Mouse (Mus musculus) heart, embryonic 16.5 days (tissue): Measurements from ENCODE around the gene Tll2. TPM values are rescaled to one million over a fixed set of nuclear protein-coding genes. Genes with fewer than 3 reads are reported as not detected.
A peak's percentile ranks its signal among the peaks of the same experiment; 100 is the strongest.

Source experiments
- ATAC-seq: fragments of 200-750 bp; cut with Nextera tagmentation; replicated peaks from 2 replicates; pipeline ENCODE4 v1.8.0; 2017; ENCODE audit warnings: moderate number of reproducible peaks; ENCODE audit not compliant: insufficient read depth, low FRiP score; ENCODE audit errors: extremely low read depth
- H3K27ac ChIP-seq: fragments of 300-500 bp; sonication (generic); 2 replicates; pipeline ENCODE4 v1.5.1; 2014; ENCODE audit warnings: mild to moderate bottlenecking, low read length, control low read depth, moderate library complexity
- H3K27me3 ChIP-seq: fragments of 300-500 bp; sonication (generic); 2 replicates; pipeline ENCODE4 v1.6.1; 2014; ENCODE audit warnings: low read length, mixed read lengths; ENCODE audit not compliant: control insufficient read depth, insufficient read depth
- H3K36me3 ChIP-seq: fragments of 300-500 bp; sonication (generic); 2 replicates; pipeline ENCODE4 v1.6.1; 2014; ENCODE audit not compliant: control insufficient read depth, insufficient read depth
- H3K4me1 ChIP-seq: fragments of 300-500 bp; sonication (generic); 2 replicates; pipeline ENCODE4 v1.6.1; 2014; ENCODE audit warnings: low read length, mixed read lengths; ENCODE audit not compliant: control insufficient read depth, insufficient read depth
- H3K4me2 ChIP-seq: fragments of 300-500 bp; sonication (generic); 2 replicates; pipeline ENCODE4 v1.6.1; 2014; ENCODE audit warnings: low read depth, mild to moderate bottlenecking, control low read depth, low read length
- H3K4me3 ChIP-seq: fragments of 300-500 bp; sonication (generic); 2 replicates; pipeline ENCODE4 v1.5.1; 2014; ENCODE audit warnings: mild to moderate bottlenecking, control low read depth, low read length
- H3K9ac ChIP-seq: fragments of 300-500 bp; sonication (generic); 2 replicates; pipeline ENCODE4 v1.6.1; 2014; ENCODE audit warnings: low read length, control low read depth
- H3K9me3 ChIP-seq: fragments of 300-500 bp; sonication (generic); replicated peaks from 2 replicates; pipeline ENCODE4 v1.6.1; 2016; ENCODE audit warnings: low read length; ENCODE audit not compliant: control insufficient read depth
- WGBS: fragments of 180-500 bp; shearing (Covaris S2); extraction: QIAGEN DNeasy Blood & Tissue Kit; methylation state at CpG from one replicate; pipeline ENCODE4 v1.1.7; 2014; 5-methylcytosine and 5-hydroxymethylcytosine counted together
- polyA plus RNA-seq: library from polyadenylated mRNA; unstranded; fragments of >200 nt; fragmentation: Nextera tagmentation; extraction: Ambion mirVana; gene quantifications from 2 replicates; pipeline ENCODE4 v1.2.1, GENCODE M21; 2015

Gene Tll2
- 0.12 and 0.20 TPM in 2 replicates for polyA plus RNA-seq

DNA sequence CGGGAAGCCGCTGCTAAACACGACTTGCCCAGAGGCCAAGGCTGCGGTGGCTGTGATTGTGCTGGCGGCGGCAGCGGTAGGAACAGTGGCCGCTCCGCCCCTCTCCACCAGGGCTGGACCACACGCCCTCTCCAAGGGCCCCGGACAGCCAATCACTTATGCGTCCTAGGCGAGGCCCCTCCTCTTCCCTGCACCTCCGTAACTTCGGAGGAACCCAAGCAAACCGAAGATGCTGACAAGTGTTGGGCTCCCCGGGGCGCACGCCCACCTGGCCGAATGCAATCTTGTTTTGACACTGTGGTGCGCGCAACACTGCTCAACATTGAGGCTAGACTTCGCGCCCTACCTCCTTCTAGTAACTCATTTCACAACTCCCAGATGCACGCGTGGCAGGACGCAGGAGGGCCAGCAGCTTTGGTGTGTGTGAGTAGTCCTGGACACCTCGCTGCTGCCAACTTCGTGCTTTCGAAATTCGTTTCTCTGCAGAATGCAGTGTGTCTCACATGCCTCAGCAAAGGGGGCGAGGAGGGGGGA is at the start of gene Tll2:
Gene Tll2, minus strand, starts transcription at position 25 of the 534 bp plus-strand sequence.
- Histone ChIP-seq H3K27me3 (peaks cover 28% of the 10 kb centered on the region), H3K36me3 (peaks cover 7% of the 10 kb centered on the region; the same call in 1 of the 2 replicates), H3K9me3 (no peaks in the 10 kb centered on the region), H3K4me3 (peak within 1 kb of the TSS; percentile 55), H3K27ac (no peak within 1 kb of the TSS), H3K4me1 (peaks cover 6% of the 10 kb centered on the region), H3K4me2 (peak within 1 kb of the TSS; percentile 90), H3K9ac (peak within 1 kb of the TSS; percentile 60)
- whole genome bisulfite sequencing, result 1% methylated on average over 32 of the region's 32 CpGs
- peak; percentile 90 for ATAC-seq

DNA sequence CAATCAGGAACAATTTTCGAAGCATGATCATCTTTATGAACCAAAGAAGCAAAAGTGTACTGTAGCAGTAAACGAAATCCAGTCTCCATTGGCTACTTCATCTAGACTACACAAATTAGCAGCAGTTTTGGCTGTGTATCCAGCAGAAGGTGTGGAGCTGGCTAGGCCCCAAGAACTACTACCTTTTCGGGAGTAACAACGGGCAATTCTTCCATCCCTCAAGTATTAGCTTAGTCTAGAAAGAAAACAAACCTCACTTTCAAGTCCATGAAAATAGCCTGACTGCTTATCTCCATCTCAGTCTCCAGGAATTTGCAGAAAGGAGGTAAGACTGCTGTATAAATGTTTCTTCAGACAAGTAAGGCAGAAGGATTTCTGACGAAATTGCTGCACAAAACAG is 47.9 kb upstream of the Tll2 start:
- Histone ChIP-seq H3K4me3 (no peak overlapping the region), H3K27me3 (no peaks in the 10 kb centered on the region), H3K9ac (no peak overlapping the region), H3K36me3 (no peaks in the 10 kb centered on the region; the same call in 1 of the 2 replicates), H3K4me1 (peaks cover 16% of the 10 kb centered on the region), H3K9me3 (no peaks in the 10 kb centered on the region), H3K27ac (no peak overlapping the region), H3K4me2 (no peak overlapping the region)
- 69% methylated on average over 5 of the region's 5 CpGs for WGBS
- no peak for ATAC-seq

DNA sequence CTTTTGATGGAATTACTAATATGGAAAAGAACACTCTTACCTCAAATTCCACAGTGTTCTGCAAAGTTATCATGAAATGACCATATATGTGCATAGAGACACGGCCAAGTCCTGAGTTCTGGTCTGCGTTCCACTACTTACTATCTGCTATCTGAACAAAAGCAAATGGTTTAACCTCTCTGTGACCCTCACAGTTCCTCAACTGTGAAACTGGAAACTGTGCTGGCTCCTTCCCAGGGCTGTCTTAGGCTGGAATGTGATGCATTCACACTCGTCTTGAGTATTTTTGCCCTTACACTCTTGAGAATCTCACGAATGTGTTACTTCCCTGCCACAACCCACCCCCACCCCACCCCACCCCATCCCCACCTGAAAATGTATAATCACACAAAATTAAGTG is 42.3 kb upstream of the Tll2 start:
- Histone ChIP-seq H3K27ac (peak overlapping the region; percentile 74), H3K9me3 (no peaks in the 10 kb centered on the region), H3K27me3 (no peaks in the 10 kb centered on the region), H3K9ac (no peak overlapping the region), H3K4me3 (no peak overlapping the region), H3K4me2 (no peak overlapping the region), H3K4me1 (peaks cover 20% of the 10 kb centered on the region), H3K36me3 (peaks cover 10% of the 10 kb centered on the region)
- 16% methylated on average over 4 of the region's 4 CpGs for WGBS
- ATAC-seq, result peak; percentile 80

DNA sequence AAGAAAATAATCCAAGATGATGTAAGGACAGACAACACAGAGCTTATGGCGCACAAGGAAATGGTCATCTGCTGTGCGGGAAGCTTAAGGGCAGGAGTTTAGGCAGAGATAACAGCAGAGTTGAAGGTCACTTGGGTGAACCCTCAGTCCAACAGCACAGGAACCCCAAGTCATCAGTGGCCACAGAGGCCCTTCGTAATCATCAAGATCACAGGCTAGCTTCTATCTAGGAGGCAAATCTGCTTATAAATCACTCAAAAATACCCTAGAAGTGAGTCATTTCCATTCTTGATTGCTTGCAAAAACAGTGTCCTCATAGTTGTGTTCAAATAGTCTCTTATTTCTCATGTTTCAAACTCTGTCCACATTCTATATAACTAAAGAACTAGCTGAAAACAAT is 41.6 kb upstream of the Tll2 start:
- Histone ChIP-seq H3K4me3 (no peak overlapping the region), H3K36me3 (peaks cover 12% of the 10 kb centered on the region), H3K9me3 (no peaks in the 10 kb centered on the region), H3K27ac (no peak overlapping the region), H3K4me1 (peaks cover 20% of the 10 kb centered on the region), H3K4me2 (no peak overlapping the region), H3K27me3 (no peaks in the 10 kb centered on the region), H3K9ac (no peak overlapping the region)
- ATAC-seq, result no peak
- 72% methylated on average over 3 of the region's 3 CpGs for WGBS

DNA sequence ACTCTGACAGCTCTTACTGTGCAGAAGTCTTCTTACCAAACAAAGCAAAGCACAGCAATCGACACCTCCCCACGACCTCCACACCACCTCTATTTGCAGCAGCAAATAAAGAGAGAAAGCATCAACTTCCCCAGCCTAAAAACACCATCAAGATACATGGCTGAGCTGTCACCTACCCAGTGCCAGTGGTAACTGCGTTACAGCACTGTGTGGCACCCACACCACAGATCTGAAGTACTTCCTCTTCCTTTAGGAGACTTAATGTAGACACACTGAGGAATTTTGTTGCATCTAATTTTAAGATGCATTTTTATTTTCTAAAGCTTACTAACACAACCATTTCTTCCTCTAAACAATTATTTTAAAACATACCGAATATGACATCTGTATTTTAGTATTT is 39.6 kb upstream of the Tll2 start:
- H3K27ac ChIP-seq, result no peak overlapping the region

DNA sequence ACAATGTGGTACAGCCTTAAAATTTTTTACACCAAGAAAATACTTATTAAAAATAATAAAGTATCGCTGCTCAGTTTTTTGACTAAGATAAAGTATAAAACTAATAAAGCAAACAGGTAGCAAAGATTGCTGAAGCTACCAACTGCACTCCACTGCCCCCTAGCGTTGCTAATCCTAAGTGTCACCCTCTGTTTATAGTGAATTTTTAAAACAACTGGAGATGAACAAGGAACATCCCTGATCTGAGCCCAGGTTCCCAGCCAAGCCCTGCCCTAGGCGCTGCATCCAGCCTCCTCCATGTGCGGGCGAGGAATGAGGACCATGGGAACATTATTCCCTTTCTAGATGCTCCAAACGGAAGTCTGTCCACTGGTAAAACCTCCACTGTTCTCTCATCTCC is 37.9 kb upstream of the Tll2 start:
- ATAC-seq, result no peak; the same call in 1 of the 2 replicates
- 68% methylated on average over 6 of the region's 6 CpGs for WGBS
- Histone ChIP-seq H3K9me3 (no peaks in the 10 kb centered on the region), H3K27ac (no peak overlapping the region), H3K4me2 (no peak overlapping the region), H3K36me3 (peaks cover 31% of the 10 kb centered on the region), H3K27me3 (no peaks in the 10 kb centered on the region), H3K9ac (no peak overlapping the region), H3K4me3 (no peak overlapping the region), H3K4me1 (peaks cover 14% of the 10 kb centered on the region)

More for the DNA sequence above, 39.6 kb upstream of the Tll2 start:
- Histone ChIP-seq H3K36me3 (peaks cover 22% of the 10 kb centered on the region), H3K4me2 (no peak overlapping the region), H3K27me3 (no peaks in the 10 kb centered on the region), H3K9me3 (no peaks in the 10 kb centered on the region), H3K4me3 (no peak overlapping the region), H3K9ac (no peak overlapping the region), H3K4me1 (peaks cover 15% of the 10 kb centered on the region)
- ATAC-seq, result no peak
- WGBS, result 54% methylated on average over 4 of the region's 4 CpGs

DNA sequence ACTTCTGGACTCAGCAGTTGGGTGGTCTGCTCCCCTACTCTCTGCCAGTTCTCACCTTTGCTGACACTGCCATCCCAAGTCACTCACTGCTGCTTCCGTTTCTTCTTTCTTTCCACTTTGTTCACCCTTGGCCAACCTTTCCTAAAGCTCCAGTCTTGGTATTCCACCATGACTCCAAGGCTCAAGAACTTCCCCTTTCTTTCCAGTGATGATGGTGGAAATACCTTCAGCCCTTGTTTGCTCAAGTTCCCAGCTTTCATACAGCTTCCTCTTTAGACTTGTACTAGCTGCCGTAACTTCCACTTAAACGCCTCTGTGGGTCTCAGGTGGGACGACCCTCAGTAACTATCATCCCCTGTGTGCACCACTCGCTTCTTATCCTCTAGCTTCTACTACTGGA is 35.4 kb upstream of the Tll2 start:
- H3K4me2 ChIP-seq, result no peak overlapping the region
- WGBS, result 90% methylated on average over 5 of the region's 5 CpGs
- no peak overlapping the region for H3K9ac ChIP-seq
- no peak overlapping the region for H3K4me3 ChIP-seq
- no peaks in the 10 kb centered on the region for H3K27me3 ChIP-seq
- peaks cover 40% of the 10 kb centered on the region for H3K36me3 ChIP-seq
- no peak overlapping the region for H3K27ac ChIP-seq
- H3K4me1 ChIP-seq, result no peaks in the 10 kb centered on the region
- ATAC-seq, result no peak
- H3K9me3 ChIP-seq, result no peaks in the 10 kb centered on the region

DNA sequence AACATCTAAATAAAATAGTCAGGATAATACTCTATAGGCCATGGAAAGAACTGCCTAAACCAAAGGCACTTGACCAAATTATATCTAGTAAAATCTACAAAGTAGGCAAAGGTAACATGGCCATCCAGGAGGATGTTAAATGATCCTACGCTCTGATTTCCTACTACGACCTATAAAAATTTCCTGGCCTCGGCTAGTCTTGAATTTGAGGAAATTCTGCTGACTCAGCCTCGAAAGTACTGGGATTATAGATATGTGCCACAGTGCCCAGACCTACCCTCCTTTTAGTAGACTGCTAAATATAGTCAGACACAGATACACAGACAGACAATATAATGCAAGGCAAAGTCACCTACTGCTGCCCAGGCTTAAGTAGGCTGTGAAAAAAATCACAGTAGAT is 27.1 kb upstream of the Tll2 start:
- Histone ChIP-seq H3K4me1 (0 out of 2 replicates have a peak, but pooled peaks cover 2% of the 10 kb centered on the region), H3K9ac (no peak overlapping the region), H3K36me3 (peaks cover 48% of the 10 kb centered on the region), H3K4me2 (no peak overlapping the region), H3K27ac (no peak overlapping the region), H3K4me3 (no peak overlapping the region), H3K9me3 (no peaks in the 10 kb centered on the region), H3K27me3 (no peaks in the 10 kb centered on the region)
- WGBS, result 75% methylated on average over 4 of the region's 4 CpGs
- ATAC-seq, result no peak

DNA sequence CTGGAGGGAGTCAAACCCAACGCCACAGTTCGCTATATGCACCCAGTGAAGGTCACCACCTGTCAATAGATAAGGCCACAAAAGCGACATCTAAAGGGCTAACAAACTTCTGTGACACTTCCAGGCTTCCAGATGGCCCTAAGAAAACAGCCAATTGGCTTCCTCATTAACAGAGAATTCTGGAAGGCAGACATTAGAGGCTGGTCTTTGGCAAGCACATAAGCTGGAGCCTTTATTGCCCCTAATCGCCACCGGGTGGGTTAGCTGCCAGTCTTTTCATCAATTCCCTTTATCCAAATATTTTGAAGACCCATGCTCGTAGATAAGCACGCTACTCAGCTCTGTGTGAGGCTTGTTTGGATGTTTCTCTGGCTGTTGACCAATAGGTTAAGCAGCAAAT is 1.7 kb upstream of the Tll2 start:
- Histone ChIP-seq H3K4me1 (peaks cover 6% of the 10 kb centered on the region), H3K36me3 (peaks cover 11% of the 10 kb centered on the region; the same call in 1 of the 2 replicates), H3K4me3 (no peak overlapping the region), H3K27me3 (peaks cover 28% of the 10 kb centered on the region), H3K9me3 (no peaks in the 10 kb centered on the region), H3K27ac (no peak overlapping the region), H3K4me2 (no peak overlapping the region), H3K9ac (no peak overlapping the region)
- no peak for ATAC-seq
- 25% methylated on average over 7 of the region's 7 CpGs for WGBS
